Mouse (Mus musculus): Measurements from ENCODE around the gene Nln. TPM values are rescaled to one million over a fixed set of nuclear protein-coding genes. Genes with fewer than 3 reads are reported as not detected.

Gene Nln
- polyA plus RNA-seq, 1 experiment from 2014 or later: 21.5 TPM

- Histone ChIP-seq H3K4me1 (ENCODE audit: control insufficient read depth, insufficient read depth, low read length) (peaks cover 4% of the 10 kb centered on the region; the same call in 1 of the 2 replicates), H3K4me2 (ENCODE audit: low read depth, low read length) (no peak overlapping the region), H3K36me3 (ENCODE audit: control insufficient read depth, insufficient read depth, low read length) (no peaks in the 10 kb centered on the region), H3K27ac (replicated peaks; ENCODE audit: low read depth, low read length) (peak overlapping the region; percentile 76), H3K9me3 (ENCODE audit: control insufficient read depth, low read length) (peaks cover 7% of the 10 kb centered on the region; the same call in 1 of the 2 replicates), H3K9ac (ENCODE audit: low read depth, low read length) (no peak overlapping the region), H3K4me3 (ENCODE audit: low read depth, low read length) (no peak overlapping the region), H3K27me3 (replicated peaks; ENCODE audit: control insufficient read depth, insufficient read depth, low read length) (no peaks in the 10 kb centered on the region)
- peak; percentile 81 for ATAC-seq (ENCODE audit: low read depth)
- peak; percentile 80 for DNase-seq (ENCODE audit: low spot score)
- 41% methylated on average over 5 of the region's 5 CpGs for WGBS
Observed at GRCm38 (mm10) chr13:103978286-103978866, 131.0 kb downstream of the Nln start.

GRCm38 (mm10) chr13:103977844-103978243, 131.6 kb downstream of the Nln start:
- H3K4me1 ChIP-seq (ENCODE audit: control insufficient read depth, insufficient read depth, low read length): peaks cover 4% of the 10 kb centered on the region; the same call in 1 of the 2 replicates
- DNase-seq (ENCODE audit: low spot score) (peak; percentile 68), ATAC-seq (ENCODE audit: low read depth) (peak; percentile 45; the same call in 1 of the 2 replicates)
- H3K27ac ChIP-seq (replicated peaks; ENCODE audit: low read depth, low read length): peak overlapping the region; percentile 76
- WGBS: 64% methylated on average over 6 of the region's 6 CpGs
- H3K4me2 ChIP-seq (ENCODE audit: low read depth, low read length): no peak overlapping the region
- no peak overlapping the region for H3K9ac ChIP-seq (ENCODE audit: low read depth, low read length)
- no peaks in the 10 kb centered on the region for H3K36me3 ChIP-seq (ENCODE audit: control insufficient read depth, insufficient read depth, low read length)
- peaks cover 7% of the 10 kb centered on the region; the same call in 1 of the 2 replicates for H3K9me3 ChIP-seq (ENCODE audit: control insufficient read depth, low read length)
- no peak overlapping the region for H3K4me3 ChIP-seq (ENCODE audit: low read depth, low read length)
- H3K27me3 ChIP-seq (replicated peaks; ENCODE audit: control insufficient read depth, insufficient read depth, low read length): no peaks in the 10 kb centered on the region

GRCm38 (mm10) chr13:103976181-103976724, 133.2 kb downstream of the Nln start:
- no peak for DNase-seq (ENCODE audit: low spot score)
- Histone ChIP-seq H3K9ac (ENCODE audit: low read depth, low read length) (no peak overlapping the region), H3K4me2 (ENCODE audit: low read depth, low read length) (no peak overlapping the region), H3K4me1 (ENCODE audit: control insufficient read depth, insufficient read depth, low read length) (peaks cover 4% of the 10 kb centered on the region; the same call in 1 of the 2 replicates), H3K4me3 (ENCODE audit: low read depth, low read length) (no peak overlapping the region), H3K27me3 (replicated peaks; ENCODE audit: control insufficient read depth, insufficient read depth, low read length) (no peaks in the 10 kb centered on the region), H3K9me3 (ENCODE audit: control insufficient read depth, low read length) (peaks cover 7% of the 10 kb centered on the region; the same call in 1 of the 2 replicates), H3K27ac (replicated peaks; ENCODE audit: low read depth, low read length) (no peak overlapping the region), H3K36me3 (ENCODE audit: control insufficient read depth, insufficient read depth, low read length) (no peaks in the 10 kb centered on the region)
- no peak for ATAC-seq (ENCODE audit: low read depth)
- WGBS: 67% methylated on average over 4 of the region's 4 CpGs

- Histone ChIP-seq H3K36me3 (ENCODE audit: control insufficient read depth, insufficient read depth, low read length) (no peaks in the 10 kb centered on the region), H3K4me3 (ENCODE audit: low read depth, low read length) (no peak overlapping the region), H3K4me1 (ENCODE audit: control insufficient read depth, insufficient read depth, low read length) (peaks cover 8% of the 10 kb centered on the region; the same call in 1 of the 2 replicates), H3K9me3 (ENCODE audit: control insufficient read depth, low read length) (peaks cover 7% of the 10 kb centered on the region; the same call in 1 of the 2 replicates), H3K27ac (replicated peaks; ENCODE audit: low read depth, low read length) (no peak overlapping the region), H3K4me2 (ENCODE audit: low read depth, low read length) (no peak overlapping the region), H3K27me3 (replicated peaks; ENCODE audit: control insufficient read depth, insufficient read depth, low read length) (no peaks in the 10 kb centered on the region), H3K9ac (ENCODE audit: low read depth, low read length) (no peak overlapping the region)
- WGBS: 80% methylated on average over 10 of the region's 10 CpGs
- no peak for DNase-seq (ENCODE audit: low spot score)
- no peak for ATAC-seq (ENCODE audit: low read depth)
Observed at GRCm38 (mm10) chr13:103975101-103975500, 134.3 kb downstream of the Nln start.

- no peak overlapping the region for H3K4me2 ChIP-seq (ENCODE audit: low read depth, low read length)
- H3K4me3 ChIP-seq (ENCODE audit: low read depth, low read length): no peak overlapping the region
- no peak overlapping the region for H3K27ac ChIP-seq (replicated peaks; ENCODE audit: low read depth, low read length)
- DNase-seq (ENCODE audit: low spot score) (no peak), ATAC-seq (ENCODE audit: low read depth) (no peak)
- H3K9ac ChIP-seq (ENCODE audit: low read depth, low read length): no peak overlapping the region
- H3K4me1 ChIP-seq (ENCODE audit: control insufficient read depth, insufficient read depth, low read length): peaks cover 8% of the 10 kb centered on the region; the same call in 1 of the 2 replicates
- H3K27me3 ChIP-seq (replicated peaks; ENCODE audit: control insufficient read depth, insufficient read depth, low read length): no peaks in the 10 kb centered on the region
- WGBS: 63% methylated on average over 5 of the region's 5 CpGs
- H3K36me3 ChIP-seq (ENCODE audit: control insufficient read depth, insufficient read depth, low read length): no peaks in the 10 kb centered on the region
- H3K9me3 ChIP-seq (ENCODE audit: control insufficient read depth, low read length): no peaks in the 10 kb centered on the region
Observed at GRCm38 (mm10) chr13:103973977-103974376, 135.4 kb downstream of the Nln start.

Other genes starting within 250 kb of the Nln start
- 33.9 and 35.3 TPM in 2 replicates for gene Erbin, start 189.1 kb downstream of the Nln start, polyA plus RNA-seq (2014; fragmentation: Nextera tagmentation; extraction: Ambion mirVana)
- gene Sgtb, start 127 bp upstream of the Nln start, polyA plus RNA-seq (2014; fragmentation: Nextera tagmentation; extraction: Ambion mirVana): 8.0 and 8.9 TPM in 2 replicates
- gene Trappc13, start 68.9 kb upstream of the Nln start, polyA plus RNA-seq (2014; fragmentation: Nextera tagmentation; extraction: Ambion mirVana): 50.6 and 50.8 TPM in 2 replicates
- 20.6 and 22.2 TPM in 2 replicates for gene Trim23, start 69.2 kb upstream of the Nln start, polyA plus RNA-seq (2014; fragmentation: Nextera tagmentation; extraction: Ambion mirVana)
- gene Cenpk, start 119.0 kb upstream of the Nln start, polyA plus RNA-seq (2014; fragmentation: Nextera tagmentation; extraction: Ambion mirVana): 52.3 and 53.4 TPM in 2 replicates
- 11.9 and 13.1 TPM in 2 replicates for gene Ppwd1, start 119.2 kb upstream of the Nln start, polyA plus RNA-seq (2014; fragmentation: Nextera tagmentation; extraction: Ambion mirVana)
- gene Adamts6, start 178.2 kb upstream of the Nln start, polyA plus RNA-seq (2014; fragmentation: Nextera tagmentation; extraction: Ambion mirVana): 3.1 and 4.5 TPM in 2 replicates

All from embryonic facial prominence, embryonic 14.5 days (tissue).